Mouse (Mus musculus): ENCODE measurements around the gene Hoxb9. TPM values are rescaled to one million over a fixed set of nuclear protein-coding genes. Genes with fewer than 3 reads are reported as not detected.

Hoxb9 gene
- total RNA-seq, 2 experiments from 2014 or later, result not detected

DNA sequence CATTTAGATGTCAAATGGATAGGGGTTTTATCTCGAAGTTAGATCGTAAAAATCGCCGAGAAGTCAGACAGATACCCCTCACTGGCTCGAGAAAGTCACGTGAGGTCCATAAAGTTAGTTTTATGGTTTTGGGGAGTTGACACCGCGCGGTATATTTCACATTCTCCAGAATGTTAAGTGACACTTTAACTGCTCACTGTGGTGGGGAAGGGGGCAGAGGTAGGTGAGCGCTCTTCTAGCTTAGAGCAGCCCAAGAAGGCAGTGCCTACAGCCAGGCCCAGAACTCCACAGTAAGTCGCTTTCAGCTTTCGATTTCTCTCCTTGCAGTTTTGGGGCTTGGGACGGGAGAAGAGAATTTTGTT is 35.6 kb downstream of the Hoxb9 start:
- intact Hi-C loops (cut with DNase I), result loop anchor here (10.0 kb wide), 1 partner anchor 238 kb away; no protein-coding TSS in a partner anchor
- no peak for DNase-seq (ENCODE audit: low spot score in 2 of 2)

DNA sequence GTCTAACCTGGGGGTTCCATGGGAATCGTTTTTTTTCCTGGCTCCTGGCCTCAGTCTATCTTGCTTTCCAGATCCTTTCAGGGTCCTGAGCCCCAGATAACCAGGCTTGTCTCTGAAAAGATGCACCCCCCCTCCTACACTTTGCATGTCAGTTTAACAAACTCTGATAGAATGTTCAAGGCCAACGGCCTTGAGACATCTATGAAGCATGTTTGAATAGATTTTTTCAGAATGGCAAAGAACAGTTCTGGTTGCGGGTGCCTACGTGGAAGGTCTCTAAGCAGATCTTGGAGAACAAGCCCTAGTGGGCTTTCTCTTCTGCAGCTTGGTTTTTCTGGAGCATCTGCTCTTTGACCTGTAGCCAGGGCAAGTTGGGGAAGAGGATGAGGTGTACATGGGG is 37.5 kb downstream of the Hoxb9 start:
- intact Hi-C loops (cut with DNase I), result loop anchor here (10.0 kb wide), 1 partner anchor 236 kb away; no protein-coding TSS in a partner anchor
- DNase-seq (ENCODE audit: low spot score in 2 of 2), result no peak

- DNase-seq (ENCODE audit: low spot score in 2 of 2), result no peak
- intact Hi-C loops (cut with DNase I), result loop anchor here (10.0 kb wide), 1 partner anchor 236 kb away; no protein-coding TSS in a partner anchor
Measured at GRCm38 (mm10) chr11:96309288-96309687, 38.0 kb downstream of the Hoxb9 start.

GRCm38 (mm10) chr11:96310183-96310938 is 39.1 kb downstream of the Hoxb9 start:
- no peak for DNase-seq (ENCODE audit: low spot score in 2 of 2)

DNA sequence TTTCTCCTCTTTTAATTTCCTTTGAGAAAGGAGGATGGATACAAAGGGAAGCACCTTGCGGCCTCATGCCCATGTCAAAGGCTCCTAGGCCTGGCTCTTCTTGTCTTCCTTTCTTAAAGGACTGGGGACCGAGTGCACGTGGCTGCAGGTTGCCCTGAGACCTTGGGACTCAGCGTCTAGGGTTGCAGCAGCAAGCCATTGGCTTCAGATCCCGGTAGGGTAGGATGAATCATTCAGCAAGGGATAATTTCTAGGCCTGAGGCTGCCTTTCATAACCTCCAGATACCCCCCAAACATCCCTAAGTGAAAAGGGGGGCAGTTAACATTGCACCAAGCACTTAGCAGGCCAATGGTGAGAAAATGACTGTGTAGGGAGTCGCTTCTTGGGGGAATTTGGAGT is 39.8 kb downstream of the Hoxb9 start:
- DNase-seq (ENCODE audit: low spot score in 2 of 2), result no peak
- intact Hi-C loops (cut with DNase I), result loop anchor here (10.0 kb wide), 1 partner anchor 306 kb away; the partner anchor contains the start of gene Igf2bp1

More at GRCm38 (mm10) chr11:96310183-96310938, 39.1 kb downstream of the Hoxb9 start:
- intact Hi-C loops (cut with DNase I), result loop anchor here (10.0 kb wide), 1 partner anchor 306 kb away; the partner anchor contains the start of gene Igf2bp1

GRCm38 (mm10) chr11:96311520-96312417 is 40.5 kb downstream of the Hoxb9 start:
- no peak for DNase-seq (ENCODE audit: low spot score in 2 of 2)
- intact Hi-C loops (cut with DNase I), result loop anchor here (10.0 kb wide), 1 partner anchor 307 kb away; the partner anchor contains the start of gene Igf2bp1

DNA sequence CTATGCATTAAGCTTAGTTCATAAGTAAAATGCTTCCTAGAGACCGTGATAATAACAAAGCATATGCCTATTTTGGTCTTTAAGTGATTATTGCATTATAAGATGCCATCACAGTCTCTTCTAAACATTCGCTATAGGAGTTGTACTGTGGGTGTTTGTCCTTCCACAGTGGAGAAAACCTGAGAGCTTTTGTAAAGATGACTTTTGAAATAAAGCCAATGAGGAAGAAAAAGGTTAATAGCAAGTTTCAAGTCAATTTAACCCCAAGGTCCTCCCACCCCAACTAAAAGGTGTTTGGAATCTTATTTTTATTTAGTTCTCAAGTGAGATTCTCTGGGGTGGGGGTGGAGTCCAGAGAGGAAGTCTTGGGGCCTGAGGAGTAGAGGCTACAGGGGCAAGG is 41.9 kb downstream of the Hoxb9 start:
- no peak for DNase-seq (ENCODE audit: low spot score in 2 of 2)
- intact Hi-C loops (cut with DNase I), result loop anchor here (10.0 kb wide), 1 partner anchor 308 kb away; the partner anchor contains the start of gene Igf2bp1

- intact Hi-C loops (cut with DNase I), result loop anchor here (10.0 kb wide), 1 partner anchor 309 kb away; the partner anchor contains the start of gene Igf2bp1
- DNase-seq (ENCODE audit: low spot score in 2 of 2), result no peak
Measured at GRCm38 (mm10) chr11:96313806-96314428, 42.7 kb downstream of the Hoxb9 start.

DNA sequence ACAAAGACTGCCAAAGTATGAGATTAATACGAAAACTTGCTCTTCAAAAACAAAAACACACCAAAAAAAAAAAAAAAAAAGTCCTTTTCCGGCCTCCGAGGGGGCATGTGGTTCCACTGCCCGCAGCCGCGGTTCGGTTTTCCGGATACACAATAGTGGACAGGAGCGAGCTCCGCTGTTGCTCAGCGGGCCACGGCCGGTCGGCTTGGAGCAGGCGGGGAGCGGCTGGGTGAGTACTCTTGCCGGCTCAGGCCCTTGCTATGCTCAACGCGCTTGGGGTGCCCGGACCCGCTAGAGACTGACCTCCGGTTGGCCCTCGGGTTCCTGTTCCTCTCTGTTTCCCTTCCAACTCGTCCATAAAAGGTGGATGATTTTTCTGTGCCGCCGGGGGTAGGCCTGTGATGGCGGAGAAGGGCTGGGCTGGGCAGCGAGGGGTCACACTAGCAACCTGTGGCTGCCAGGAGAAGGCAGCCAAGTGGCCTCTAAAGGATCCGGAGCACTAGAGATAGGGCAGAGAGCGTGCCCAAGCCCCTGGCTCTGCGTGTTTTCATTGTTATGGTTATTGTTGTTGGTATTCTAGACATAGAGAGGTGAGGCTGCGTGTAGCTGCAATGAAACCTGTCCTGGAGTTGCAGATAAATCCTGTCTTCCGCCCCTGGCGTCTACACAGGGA is 43.5 kb downstream of the Hoxb9 start:
- intact Hi-C loops (cut with DNase I), result loop anchor here (10.0 kb wide), 1 partner anchor 310 kb away; the partner anchor contains the start of gene Igf2bp1
- no peak for DNase-seq (ENCODE audit: low spot score in 2 of 2)

GRCm38 (mm10) chr11:96315344-96315681 is 44.1 kb downstream of the Hoxb9 start:
- intact Hi-C loops (cut with DNase I), result loop anchor here (10.0 kb wide), 1 partner anchor 311 kb away; the partner anchor contains the start of gene Igf2bp1
- no peak for DNase-seq (ENCODE audit: low spot score in 2 of 2)

GRCm38 (mm10) chr11:96316696-96317607 is 45.7 kb downstream of the Hoxb9 start:
- intact Hi-C loops (cut with DNase I), result loop anchor here (10.0 kb wide), 1 partner anchor 312 kb away; the partner anchor contains the start of gene Igf2bp1
- DNase-seq (ENCODE audit: low spot score in 2 of 2), result no peak

DNA sequence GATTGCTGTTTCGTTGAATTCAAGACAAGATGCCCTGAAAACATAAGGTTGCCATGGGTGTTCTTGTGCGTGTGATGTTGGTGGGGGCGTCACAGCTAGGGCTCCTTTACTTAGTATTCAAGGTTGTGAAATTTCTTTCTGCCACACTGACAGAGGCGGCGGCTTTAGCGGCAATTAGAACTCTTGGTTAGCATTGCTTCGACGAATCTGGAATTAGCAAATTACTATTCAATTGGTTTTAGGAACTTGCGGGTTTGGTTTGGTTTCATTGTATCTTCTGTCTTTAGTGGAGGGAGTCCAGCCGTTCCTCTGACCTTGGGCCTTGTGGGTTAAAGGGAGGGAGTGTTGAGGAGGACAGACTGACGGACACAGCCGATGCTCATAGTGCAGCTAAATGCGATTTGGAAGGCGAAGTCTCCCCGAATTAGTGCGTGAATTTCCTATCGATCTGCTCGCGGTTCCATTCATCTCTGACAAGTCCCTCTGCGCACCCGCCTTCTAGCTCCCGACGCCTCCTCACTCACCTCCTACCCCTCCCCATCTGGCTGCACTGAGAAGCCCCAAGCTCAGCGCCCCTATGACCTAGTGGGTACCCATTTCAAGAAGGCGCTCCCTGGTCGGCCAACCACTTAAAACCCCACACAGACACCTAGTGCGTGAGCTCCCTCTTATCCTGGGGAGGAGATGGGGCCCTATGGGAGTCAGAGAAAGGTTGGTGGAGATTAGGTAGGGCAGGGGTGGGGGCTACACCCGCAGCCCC is 46.5 kb downstream of the Hoxb9 start, which contains the start of gene Hoxb4:
Gene Hoxb4, plus strand, starts transcription at position 660 of the 760 bp plus-strand sequence.
- intact Hi-C loops (cut with DNase I), result loop anchor here (10.0 kb wide), 1 partner anchor 313 kb away; the partner anchor contains the start of gene Igf2bp1
- DNase-seq (ENCODE audit: low spot score in 2 of 2), result no peak

DNA sequence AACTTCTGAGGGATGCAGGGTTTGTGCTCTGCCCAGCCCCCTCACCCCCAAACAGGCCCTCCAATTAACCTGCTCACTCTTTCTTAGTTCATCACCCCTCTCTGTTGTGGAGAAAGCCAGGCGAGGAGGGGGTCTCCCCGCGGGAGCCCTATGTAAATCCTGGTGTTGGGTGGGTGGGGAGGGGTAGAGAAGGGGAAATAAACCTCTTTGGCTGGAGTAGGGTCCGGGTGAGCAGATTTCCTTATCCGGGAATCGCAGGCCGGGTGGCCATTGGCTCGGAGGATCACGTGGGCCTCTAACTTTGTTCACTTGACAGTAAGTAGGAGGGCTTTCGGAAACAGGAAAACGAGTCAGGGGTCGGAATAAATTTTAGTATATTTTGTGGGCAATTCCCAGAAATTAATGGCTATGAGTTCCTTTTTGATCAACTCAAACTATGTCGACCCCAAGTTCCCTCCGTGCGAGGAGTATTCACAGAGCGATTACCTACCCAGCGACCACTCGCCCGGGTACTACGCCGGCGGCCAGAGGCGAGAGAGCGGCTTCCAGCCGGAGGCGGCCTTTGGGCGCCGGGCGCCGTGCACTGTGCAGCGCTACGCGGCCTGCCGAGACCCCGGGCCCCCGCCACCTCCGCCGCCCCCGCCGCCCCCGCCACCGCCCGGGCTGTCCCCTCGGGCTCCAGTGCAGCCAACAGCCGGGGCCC is 47.3 kb downstream of the Hoxb9 start:
- intact Hi-C loops (cut with DNase I), result loop anchor here (10.0 kb wide), 1 partner anchor 314 kb away; the partner anchor contains the start of gene Igf2bp1
- DNase-seq (ENCODE audit: low spot score in 2 of 2), result no peak

DNA sequence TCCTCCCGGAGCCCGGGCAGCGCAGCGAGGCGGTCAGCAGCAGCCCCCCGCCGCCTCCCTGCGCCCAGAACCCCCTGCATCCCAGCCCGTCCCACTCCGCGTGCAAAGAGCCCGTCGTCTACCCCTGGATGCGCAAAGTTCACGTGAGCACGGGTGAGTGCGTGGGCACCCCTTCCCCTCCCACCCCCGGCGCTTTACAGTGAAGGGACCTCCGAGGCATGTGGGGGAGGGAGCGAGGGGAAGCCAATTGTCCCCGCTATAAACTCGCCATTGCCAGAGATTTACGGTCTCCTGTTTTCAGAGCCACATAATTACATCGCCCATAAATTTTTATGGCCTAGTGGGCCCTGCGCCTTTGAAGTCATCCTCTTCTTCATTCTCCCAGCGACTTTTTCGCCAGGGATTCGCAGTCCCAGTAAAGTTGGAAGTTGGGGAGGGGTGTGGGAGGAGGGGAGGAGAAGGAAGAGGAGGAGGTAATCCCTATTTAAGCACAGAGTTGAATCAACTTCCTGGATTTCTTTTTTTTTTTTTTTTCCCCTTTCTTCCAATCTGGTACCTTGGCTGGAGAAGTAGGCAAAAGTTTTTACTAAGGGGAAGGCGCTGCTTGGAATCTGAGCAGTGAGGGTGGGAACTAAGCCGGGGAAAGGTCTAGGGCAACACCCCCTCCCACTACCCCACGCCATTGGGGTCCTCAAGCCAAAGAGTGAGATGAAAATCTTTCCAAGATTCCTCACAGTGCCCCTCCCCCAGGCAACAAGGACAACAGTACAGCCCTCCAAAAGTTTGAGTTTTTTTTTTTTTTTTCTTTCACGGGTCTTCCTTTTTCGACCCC is 48.0 kb downstream of the Hoxb9 start:
- intact Hi-C loops (cut with DNase I), result loop anchor here (10.0 kb wide), 1 partner anchor 314 kb away; the partner anchor contains the start of gene Igf2bp1
- DNase-seq (ENCODE audit: low spot score in 2 of 2), result no peak

DNA sequence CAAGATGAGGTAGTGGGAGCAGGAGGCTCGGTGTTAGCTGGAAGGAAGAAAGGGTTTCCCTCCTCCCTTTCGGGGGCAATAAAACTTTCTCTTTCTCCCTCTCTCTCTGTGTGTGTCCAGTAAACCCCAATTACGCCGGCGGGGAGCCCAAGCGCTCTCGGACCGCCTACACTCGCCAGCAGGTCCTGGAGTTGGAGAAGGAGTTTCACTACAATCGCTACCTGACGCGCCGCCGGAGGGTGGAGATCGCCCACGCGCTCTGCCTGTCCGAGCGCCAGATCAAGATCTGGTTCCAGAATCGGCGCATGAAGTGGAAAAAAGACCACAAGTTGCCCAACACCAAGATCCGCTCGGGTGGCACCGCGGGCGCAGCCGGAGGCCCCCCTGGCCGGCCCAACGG is 48.7 kb downstream of the Hoxb9 start:
- no peak for DNase-seq (ENCODE audit: low spot score in 2 of 2)
- intact Hi-C loops (cut with DNase I), result loop anchor here (10.0 kb wide), 1 partner anchor 315 kb away; the partner anchor contains the start of gene Igf2bp1
